Comparison of ENCODE assay signal across 20 mouse cellular contexts in the genomic region with DNA sequence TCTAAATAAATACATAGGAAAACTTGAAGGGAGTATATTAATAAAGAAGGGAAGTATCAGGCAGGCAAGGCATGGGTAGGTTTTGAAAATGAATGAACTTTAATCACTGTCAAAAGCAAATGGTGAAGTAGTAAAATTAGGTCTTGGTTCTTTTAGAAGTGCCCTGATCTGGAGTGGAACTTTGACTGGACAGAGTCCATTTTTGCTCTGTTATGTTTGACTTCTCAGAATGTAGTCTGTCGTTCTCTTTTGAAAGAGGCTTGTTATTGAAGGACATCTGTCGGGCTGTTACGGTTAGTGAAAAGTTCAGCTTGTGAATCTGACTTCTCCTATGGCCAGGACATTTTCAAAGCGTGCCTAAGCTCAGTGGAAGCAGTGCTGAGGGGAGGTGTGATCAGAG. TPM values are rescaled to one million over a fixed set of nuclear protein-coding genes. Genes with fewer than 3 reads are reported as not detected.
"Had no signal": no experiment of that assay in that cellular context is flagged by ENCODE, and none has a peak within 500 bp of the region (broad histone marks: within the 10 kb centered on the region; RNA-seq: fewer than 3 reads in every experiment).

No protein-coding gene starts in this region.

- H3K9me3 ChIP-seq: midbrain, embryonic 10.5 days; midbrain, embryonic 13.5 days; neural tube, embryonic 13.5 days; neural tube, embryonic 15.5 days had no signal

- H3K4me3 ChIP-seq: midbrain, embryonic 10.5 days; midbrain, embryonic 13.5 days; myocyte; neural tube, embryonic 13.5 days; neural tube, embryonic 15.5 days had no signal

- ATAC-seq: midbrain, embryonic 13.5 days; midbrain, embryonic 16.5 days had no signal

- H3K4me2 ChIP-seq: lung, embryonic 14.5 days; midbrain, embryonic 13.5 days; neural tube, embryonic 13.5 days; neural tube, embryonic 15.5 days had no signal

- DNase-seq: lung, adult 18-20 months; lung, embryonic 14.5 days; lung, postnatal 10 days; lung, postnatal 4 days; retina, postnatal 1 day; right cerebral cortex, adult 18-20 months; right cerebral cortex, postnatal 25 days; right cerebral cortex, postnatal 4 days; spleen, adult 18-20 months; thymus, adult 18-20 months; thymus, postnatal 14 days; thymus, postnatal 36 days had no signal

- H3K27ac ChIP-seq: midbrain, embryonic 10.5 days; midbrain, embryonic 13.5 days; neural tube, embryonic 13.5 days; neural tube, embryonic 15.5 days had no signal

- H3K9ac ChIP-seq: lung, embryonic 14.5 days; midbrain, embryonic 13.5 days; neural tube, embryonic 13.5 days; neural tube, embryonic 15.5 days had no signal

- H3K27me3 ChIP-seq: midbrain, embryonic 13.5 days; neural tube, embryonic 13.5 days; neural tube, embryonic 15.5 days had no signal

RNA-seq across cellular contexts. Expression of a gene that starts 21.6 kb away (rescaled TPM):
- total RNA-seq: megakaryocyte-erythroid progenitor cell, adult 5-6 weeks had no signal
- polyA plus RNA-seq: midbrain, embryonic 10.5 days; midbrain, embryonic 13.5 days; neural tube, embryonic 13.5 days; small intestine, adult 2 months had no signal
